Mouse (Mus musculus) megakaryocyte, embryonic 14.5 days (primary cell): ENCODE results near the gene Cdk14.

Experiments
- FLI1 ChIP-seq: IDR thresholded peaks from 2 replicates; pipeline ENCODE4 v1.6.1; 2012; ENCODE audit warnings: low read length, inconsistent platforms, mixed read lengths
- GATA1 ChIP-seq: IDR thresholded peaks from 3 replicates; pipeline ENCODE4 v1.6.1; 2012; ENCODE audit warnings: mixed read lengths, low read length, inconsistent platforms, borderline replicate concordance

DNA sequence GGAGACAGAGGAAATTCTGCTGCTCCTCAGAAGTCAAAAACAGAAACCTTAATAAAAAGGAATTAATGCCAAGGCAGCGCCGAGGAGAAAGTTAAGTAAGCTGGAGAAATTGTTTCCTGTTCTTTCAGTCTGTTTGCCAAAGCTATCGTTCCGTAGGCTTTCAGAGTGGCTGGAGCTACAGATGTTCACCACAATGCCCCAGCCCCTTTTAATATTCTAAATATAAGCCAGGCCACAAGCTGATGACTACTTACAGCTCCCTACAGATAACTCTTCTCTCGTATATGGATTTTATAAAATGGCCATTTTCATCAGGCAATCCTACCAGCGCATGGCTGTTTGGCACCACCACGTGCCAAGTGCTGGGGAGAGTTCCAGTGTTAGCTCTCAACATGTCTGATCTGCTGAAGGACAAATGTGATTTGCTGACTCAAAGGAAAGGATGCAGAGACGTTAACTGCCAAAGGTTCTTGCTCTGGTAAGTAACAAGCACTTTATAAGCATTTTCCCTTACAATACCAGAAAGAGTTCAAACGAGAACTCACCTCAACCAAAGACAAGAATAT is 106.8 kb downstream of the Cdk14 start:
- TF ChIP-seq GATA1 (no peak), FLI1 (no peak)
